Mouse (Mus musculus) heart, adult 2 months (tissue): ENCODE results near the gene H3f3b.

ENCODE experiments used
- CTCF ChIP-seq: fragments of 200-600 bp; IDR thresholded peaks from 2 replicates; pipeline ENCODE4 v1.8.1; 2022; ENCODE audit warnings: antibody characterized with exemption, mild to moderate bottlenecking, moderate library complexity
- EP300 ChIP-seq: fragments of 200-500 bp; IDR thresholded peaks from 2 replicates; pipeline ENCODE4 v1.6.1; 2011; ENCODE audit warnings: low read depth, low read length, control low read depth; ENCODE audit not compliant: insufficient read depth

- TF ChIP-seq CTCF (no peak), EP300 (no peak)
Observed at GRCm38 (mm10) chr11:116050196-116050595, 22.4 kb upstream of the H3f3b start.
